Mouse (Mus musculus) ES-E14 (cell line): ENCODE results near the gene Gm20594. TPM values are rescaled to one million over a fixed set of nuclear protein-coding genes. Genes with fewer than 3 reads are reported as not detected.

ENCODE experiments used
- DNase-seq: peaks from one replicate; pipeline ENCODE4 v3.0.0-alpha.2; 2013; ENCODE audit warnings: low read depth, low spot score
- H3K27ac ChIP-seq: 2 replicates; pipeline ENCODE4 v1.5.1; 2012; ENCODE audit warnings: low read depth, mild to moderate bottlenecking, low read length, moderate library complexity, mixed read lengths; ENCODE audit not compliant: poor library complexity, insufficient read depth, severe bottlenecking
- H3K36me3 ChIP-seq: 2 replicates; pipeline ENCODE4 v1.6.1; 2012; ENCODE audit warnings: mild to moderate bottlenecking, low read length, moderate library complexity, mixed read lengths; ENCODE audit not compliant: control insufficient read depth, poor library complexity, insufficient read depth, severe bottlenecking
- H3K4me1 ChIP-seq, 2 experiments: fragments of 150-350 bp in 1 of 2; sonication (generic) in 1 of 2; 2 replicates each; pipeline ENCODE4 v1.6.1; 2012; ENCODE audit warnings: low read length in 2 of 2, mild to moderate bottlenecking in 1 of 2, mixed read lengths in 1 of 2; ENCODE audit not compliant: control insufficient read depth in 2 of 2, insufficient read depth in 2 of 2, poor library complexity in 1 of 2
- H3K4me3 ChIP-seq, 2 experiments: fragments of 150-350 bp in 1 of 2; sonication (generic) in 1 of 2; 2 replicates each; pipeline ENCODE4 v1.5.1; 2012; ENCODE audit warnings: low read length in 2 of 2, low read depth in 1 of 2, mild to moderate bottlenecking in 1 of 2, mixed read lengths in 1 of 2; ENCODE audit not compliant: insufficient read depth in 1 of 2, poor library complexity in 1 of 2, severe bottlenecking in 1 of 2
- H3K9ac ChIP-seq: 2 replicates; pipeline ENCODE4 v1.6.1; 2012; ENCODE audit warnings: low read depth, mild to moderate bottlenecking, low read length, mixed read lengths; ENCODE audit not compliant: poor library complexity, insufficient read depth, severe bottlenecking
- H3K9me3 ChIP-seq: fragments of 150-350 bp; sonication (generic); 2 replicates; pipeline ENCODE4 v1.6.1; 2012; ENCODE audit warnings: low read depth, mild to moderate bottlenecking, low read length; ENCODE audit not compliant: control insufficient read depth, insufficient read depth
- CHD2 ChIP-seq: IDR thresholded peaks from 2 replicates; pipeline ENCODE4 v1.6.1; 2014; ENCODE audit warnings: mild to moderate bottlenecking, low read depth, low read length, inconsistent platforms
- HCFC1 ChIP-seq: IDR thresholded peaks from 2 replicates; pipeline ENCODE4 v1.6.1; 2012; ENCODE audit warnings: low read length, inconsistent platforms, borderline replicate concordance; ENCODE audit not compliant: insufficient read depth
- MAFK ChIP-seq: IDR thresholded peaks from 2 replicates; pipeline ENCODE4 v1.6.1; 2014; ENCODE audit warnings: mild to moderate bottlenecking, low read depth, low read length, inconsistent platforms; ENCODE audit not compliant: insufficient read depth
- ZC3H11A ChIP-seq: IDR thresholded peaks from 2 replicates; pipeline ENCODE4 v1.6.1; 2012; ENCODE audit warnings: low read depth, mild to moderate bottlenecking, inconsistent platforms, low read length, borderline replicate concordance
- ZNF384 ChIP-seq: IDR thresholded peaks from 2 replicates; pipeline ENCODE4 v1.6.1; 2012; ENCODE audit warnings: low read depth, low read length, inconsistent platforms
- in situ Hi-C, 2 experiments: fragments of 600-800 bp; cut with MboI; formaldehyde crosslinking; loops; one replicate each; pipeline ENCODE4 v1.15.1; 2025; ENCODE audit warnings: low sequenced_read_pairs in 2 of 2, inconsistent platforms in 1 of 2; ENCODE audit not compliant: unreplicated experiment in 2 of 2
- total RNA-seq: library from RNA; depleted of rRNA; stranded (reverse); fragments of 300-350 nt; gene quantifications from 2 replicates; pipeline ENCODE4 v1.2.3, GENCODE M21; 2012; rRNA removed

Gene Gm20594
- not detected in 2 replicates for total RNA-seq

DNA sequence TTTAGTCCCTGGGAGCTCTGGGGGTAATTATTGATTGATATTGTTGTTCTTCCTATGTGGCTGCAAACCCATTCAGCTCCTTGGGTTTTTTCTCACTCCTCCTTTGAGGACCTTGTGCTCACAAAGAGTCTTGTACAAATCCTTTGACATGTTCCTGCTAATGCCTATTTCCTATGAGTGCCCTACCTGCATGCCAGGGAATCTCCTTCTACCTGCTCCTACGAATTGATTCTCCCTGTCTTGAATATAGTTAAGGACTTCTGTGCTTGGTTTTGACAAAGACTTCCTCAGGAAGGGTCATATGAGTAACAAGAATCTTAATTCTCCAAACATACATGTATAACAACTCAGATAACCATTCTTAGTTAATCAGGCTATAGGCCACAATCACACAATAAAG, at the start of gene Gm20594:
Gm20594 (plus strand) TSS at position 301 of the 400 bp plus-strand sequence.
- in situ Hi-C loops = no loop called here
- H3K27ac ChIP-seq = no peak within 1 kb of the TSS
- no peak for TF ChIP-seq HCFC1
- no peak for TF ChIP-seq CHD2
- TF ChIP-seq ZC3H11A = no peak
- TF ChIP-seq MAFK = no peak
- TF ChIP-seq ZNF384 = no peak

DNA sequence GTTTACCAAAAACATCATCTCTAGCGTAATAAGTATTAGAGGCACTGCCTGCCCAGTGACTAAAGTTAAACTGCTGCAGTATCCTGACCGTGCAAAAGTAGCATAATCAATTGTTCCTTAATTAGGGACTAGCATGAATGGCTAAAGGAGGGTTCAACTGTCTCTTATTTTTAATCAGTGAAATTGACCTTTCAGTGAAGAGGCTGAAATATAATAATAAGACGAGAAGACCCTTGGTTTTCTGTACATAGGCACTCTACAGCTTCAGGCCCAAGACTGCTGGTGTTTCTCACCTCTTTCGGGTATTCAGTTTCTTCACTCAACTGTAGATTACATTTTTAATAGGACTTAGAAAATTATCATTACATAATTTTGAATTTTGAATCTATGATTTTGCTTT, 398 bp downstream of the Gm20594 start:
- no peak overlapping the region for H3K4me3 ChIP-seq
- DNase-seq = no peak
- no peak for TF ChIP-seq CHD2
- H3K36me3 ChIP-seq = no peaks in the 10 kb centered on the region
- H3K9me3 ChIP-seq = no peaks in the 10 kb centered on the region; the same call in 1 of the 2 replicates
- in situ Hi-C loops = no loop called here
- no peak overlapping the region for H3K27ac ChIP-seq
- no peak overlapping the region for H3K9ac ChIP-seq
- no peaks in the 10 kb centered on the region for H3K4me1 ChIP-seq

More for the DNA sequence above, at the start of gene Gm20594:
- Histone ChIP-seq H3K36me3 (no peaks in the 10 kb centered on the region), H3K4me1 (no peaks in the 10 kb centered on the region), H3K9me3 (no peaks in the 10 kb centered on the region), H3K4me3 (no peak within 1 kb of the TSS), H3K9ac (no peak within 1 kb of the TSS)
- DNase-seq = no peak

DNA sequence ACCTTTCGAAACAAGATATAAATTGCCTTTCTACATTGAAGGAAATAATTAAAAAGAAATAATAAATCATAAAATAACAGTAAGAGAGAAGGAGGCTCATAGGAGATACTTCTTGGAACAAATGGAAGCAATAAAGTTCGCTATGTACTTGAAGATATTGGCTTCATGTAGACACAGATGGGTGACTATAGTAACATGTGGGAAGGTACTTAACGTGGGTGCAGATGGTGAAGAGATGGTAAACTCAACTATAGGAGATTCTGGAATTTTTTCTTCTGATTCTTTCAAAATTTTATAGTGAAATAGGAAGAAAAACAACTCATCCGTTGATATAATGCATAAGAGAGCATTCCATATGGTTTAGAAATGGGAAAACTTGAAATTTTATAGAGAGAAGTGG, 16.1 kb downstream of the Gm20594 start:
- H3K4me3 ChIP-seq = no peak overlapping the region
- H3K9me3 ChIP-seq = no peaks in the 10 kb centered on the region
- no peaks in the 10 kb centered on the region for H3K36me3 ChIP-seq
- no peaks in the 10 kb centered on the region for H3K4me1 ChIP-seq
- no peak for TF ChIP-seq HCFC1
- no peak for TF ChIP-seq ZC3H11A
- no peak for TF ChIP-seq MAFK
- TF ChIP-seq CHD2 = no peak
- TF ChIP-seq ZNF384 = no peak
- no peak overlapping the region for H3K9ac ChIP-seq
- H3K27ac ChIP-seq = no peak overlapping the region
- in situ Hi-C loops = no loop called here
- DNase-seq = no peak

DNA sequence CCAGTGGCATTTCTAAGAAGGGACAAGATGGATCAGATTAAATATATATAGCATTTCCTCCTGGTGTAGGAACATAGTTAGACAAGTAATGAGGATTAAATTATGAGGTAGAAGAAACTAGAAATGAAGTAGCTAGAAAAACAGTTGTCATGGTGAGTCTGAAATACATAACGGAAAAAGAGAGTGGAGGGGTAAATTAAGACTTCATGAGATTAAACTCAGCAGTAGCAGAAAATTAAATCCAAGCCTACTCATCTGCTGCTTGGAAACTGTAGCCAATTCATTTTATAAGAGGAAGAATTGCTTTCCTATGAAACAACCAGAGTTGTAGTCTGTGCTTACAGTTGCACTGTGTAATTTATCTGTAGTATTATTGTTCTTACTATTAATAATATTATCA, 29.1 kb downstream of the Gm20594 start:
- Histone ChIP-seq H3K9ac (no peak overlapping the region), H3K4me1 (no peaks in the 10 kb centered on the region), H3K9me3 (no peaks in the 10 kb centered on the region), H3K4me3 (no peak overlapping the region), H3K36me3 (no peaks in the 10 kb centered on the region), H3K27ac (no peak overlapping the region)
- no peak for TF ChIP-seq MAFK
- no peak for TF ChIP-seq ZNF384
- no peak for TF ChIP-seq ZC3H11A
- TF ChIP-seq CHD2 = no peak
- no peak for TF ChIP-seq HCFC1
- in situ Hi-C loops = no loop called here
- no peak for DNase-seq

Other genes with a start within 250 kb of the Gm20594 start
- gene Lrrtm4, start 201.0 kb downstream of the Gm20594 start, total RNA-seq = not detected in 2 replicates